Mouse (Mus musculus): ENCODE data around the gene Arhgef39. TPM values are rescaled to one million over a fixed set of nuclear protein-coding genes. Genes with fewer than 3 reads are reported as not detected.
"Not testable (repeated sequence)": the region's sequence is repeated elsewhere in the genome, so short reads cannot be mapped to it uniquely, and the experiment has no call there.

The Arhgef39 gene
- polyA plus RNA-seq, 1 experiment: 2.8 TPM

DNA sequence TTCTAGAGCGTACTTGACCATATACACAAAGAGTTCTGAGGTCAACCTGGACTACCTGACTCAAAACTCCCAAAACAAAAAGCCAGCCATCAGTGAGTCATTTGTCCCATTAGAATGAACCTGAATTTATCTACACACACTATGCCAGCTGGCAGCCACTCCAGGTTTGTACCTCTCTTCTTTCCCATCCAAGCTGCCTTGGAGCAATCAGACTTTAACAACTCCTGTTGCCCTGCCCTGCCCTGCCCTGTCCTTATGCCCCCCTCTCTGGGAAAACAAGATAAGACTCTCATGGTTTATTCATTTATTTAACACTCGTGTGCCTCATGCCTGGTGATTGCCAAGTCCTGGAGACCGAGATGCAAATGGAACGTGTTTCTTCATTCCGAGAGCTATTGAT lies 8.7 kb downstream of the Arhgef39 start:
- H3K27me3 ChIP-seq (ENCODE audit: control insufficient read depth, insufficient read depth, low read length): no peaks in the 10 kb centered on the region
- TF ChIP-seq POLR2A (IDR thresholded peaks at IDR 0.05; ENCODE audit: borderline replicate concordance, insufficient read depth, low read length) (no peak), CTCF (IDR thresholded peaks at IDR 0.05; ENCODE audit: borderline replicate concordance, insufficient read depth, low read depth, low read length) (no peak)
- DNase-seq: no peak
- WGBS: 87% methylated on average over 5 of the region's 5 CpGs
- no peak overlapping the region for H3K4me3 ChIP-seq (replicated peaks; ENCODE audit: insufficient read depth, low read depth, low read length)
- no peak overlapping the region for H3K27ac ChIP-seq (ENCODE audit: insufficient read depth, low read length)
- no peaks in the 10 kb centered on the region; the same call in none of the 2 replicates for H3K4me1 ChIP-seq (ENCODE audit: control insufficient read depth, insufficient read depth, low read length)

- DNase-seq: no peak
- TF ChIP-seq POLR2A (IDR thresholded peaks at IDR 0.05; ENCODE audit: borderline replicate concordance, insufficient read depth, low read length): no peak
- no peak for TF ChIP-seq CTCF (IDR thresholded peaks at IDR 0.05; ENCODE audit: borderline replicate concordance, insufficient read depth, low read depth, low read length)
- no peak overlapping the region for H3K27ac ChIP-seq (ENCODE audit: insufficient read depth, low read length)
- H3K27me3 ChIP-seq (ENCODE audit: control insufficient read depth, insufficient read depth, low read length): no peaks in the 10 kb centered on the region
- H3K4me3 ChIP-seq (replicated peaks; ENCODE audit: insufficient read depth, low read depth, low read length): no peak overlapping the region
- WGBS: 95% methylated on average over 3 of the region's 3 CpGs
- H3K4me1 ChIP-seq (ENCODE audit: control insufficient read depth, insufficient read depth, low read length): no peaks in the 10 kb centered on the region; the same call in 1 of the 2 replicates
These were observed 9.9 kb downstream of the Arhgef39 start for GRCm38 (mm10) chr4:43489611-43490010.

DNA sequence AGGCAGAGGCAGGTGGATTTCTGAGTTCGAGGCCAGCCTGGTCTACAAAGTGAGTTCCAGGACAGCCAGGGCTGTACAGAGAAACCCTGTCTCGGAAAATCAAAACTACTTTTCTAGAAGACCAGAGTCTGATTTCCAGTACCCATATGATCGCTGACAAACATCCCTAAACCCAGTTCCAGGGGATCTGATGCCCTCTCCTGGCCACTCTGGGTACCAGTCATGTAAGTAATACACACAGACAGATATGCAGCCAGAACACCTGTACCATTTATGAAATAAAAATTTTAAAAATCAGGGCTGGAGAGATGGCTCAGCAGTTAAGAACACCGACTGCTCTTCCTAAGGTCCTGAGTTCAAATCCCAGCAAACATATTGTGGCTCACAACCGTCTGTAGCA lies 13.8 kb downstream of the Arhgef39 start:
- H3K27me3 ChIP-seq (ENCODE audit: control insufficient read depth, insufficient read depth, low read length); H3K27ac ChIP-seq (ENCODE audit: insufficient read depth, low read length); H3K4me3 ChIP-seq (replicated peaks; ENCODE audit: insufficient read depth, low read depth, low read length); DNase-seq: not testable (repeated sequence)
- WGBS: 89% methylated on average over 5 of the region's 5 CpGs
- peaks cover 13% of the 10 kb centered on the region for H3K4me1 ChIP-seq (ENCODE audit: control insufficient read depth, insufficient read depth, low read length)

DNA sequence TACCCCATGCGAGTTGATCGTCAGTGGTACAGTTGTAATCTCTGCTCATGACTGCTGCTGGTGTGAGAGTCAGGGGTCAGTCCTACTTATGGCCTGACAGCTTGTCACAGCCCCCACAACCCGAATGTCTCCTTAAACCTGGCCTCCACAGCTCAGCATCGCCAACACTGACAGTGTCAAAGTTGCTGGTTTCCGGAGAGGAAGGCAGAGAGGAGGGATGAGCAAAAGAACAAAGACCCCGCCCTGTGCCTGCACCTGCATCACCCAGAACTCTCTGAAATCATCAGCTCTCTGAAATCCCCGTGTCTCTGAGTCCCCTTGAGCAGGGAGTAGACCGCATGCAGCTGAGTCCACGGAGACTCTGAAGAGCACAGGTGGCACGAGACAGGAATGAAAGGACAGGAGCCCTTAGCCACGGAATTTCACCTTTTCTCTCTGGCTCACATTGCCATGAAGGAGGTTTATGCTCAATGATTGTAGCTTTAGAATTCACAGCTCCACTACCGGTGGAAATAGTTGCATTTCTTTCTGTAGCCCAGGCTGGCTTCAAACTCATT lies 15.9 kb downstream of the Arhgef39 start, which contains the start of gene Sit1:
Gene Sit1, minus strand, starts transcription at position 200 of the 557 bp plus-strand sequence.
- no peak for DNase-seq
- Histone ChIP-seq H3K27me3 (ENCODE audit: control insufficient read depth, insufficient read depth, low read length) (no peaks in the 10 kb centered on the region), H3K4me3 (replicated peaks; ENCODE audit: insufficient read depth, low read depth, low read length) (no peak within 1 kb of the TSS), H3K4me1 (ENCODE audit: control insufficient read depth, insufficient read depth, low read length) (peaks cover 13% of the 10 kb centered on the region), H3K27ac (ENCODE audit: insufficient read depth, low read length) (no peak within 1 kb of the TSS)
- 81% methylated on average over 12 of the region's 12 CpGs for whole genome bisulfite sequencing
- no peak for TF ChIP-seq POLR2A (IDR thresholded peaks at IDR 0.05; ENCODE audit: borderline replicate concordance, insufficient read depth, low read length)
- no peak for TF ChIP-seq CTCF (IDR thresholded peaks at IDR 0.05; ENCODE audit: borderline replicate concordance, insufficient read depth, low read depth, low read length)

GRCm38 (mm10) chr4:43482591-43482990 lies 16.9 kb downstream of the Arhgef39 start:
- WGBS: 24% methylated on average over 10 of the region's 10 CpGs

GRCm38 (mm10) chr4:43481894-43482456 lies 17.5 kb downstream of the Arhgef39 start:
- no peaks in the 10 kb centered on the region for H3K27me3 ChIP-seq (ENCODE audit: control insufficient read depth, insufficient read depth, low read length)
- H3K4me1 ChIP-seq (ENCODE audit: control insufficient read depth, insufficient read depth, low read length): peaks cover 15% of the 10 kb centered on the region
- no peak for DNase-seq
- no peak overlapping the region for H3K4me3 ChIP-seq (replicated peaks; ENCODE audit: insufficient read depth, low read depth, low read length)
- no peak overlapping the region for H3K27ac ChIP-seq (ENCODE audit: insufficient read depth, low read length)
- TF ChIP-seq CTCF (IDR thresholded peaks at IDR 0.05; ENCODE audit: borderline replicate concordance, insufficient read depth, low read depth, low read length) (no peak), POLR2A (IDR thresholded peaks at IDR 0.05; ENCODE audit: borderline replicate concordance, insufficient read depth, low read length) (no peak)
- WGBS: 79% methylated on average over 7 of the region's 7 CpGs

More at GRCm38 (mm10) chr4:43482591-43482990, 16.9 kb downstream of the Arhgef39 start:
- Histone ChIP-seq H3K4me3 (replicated peaks; ENCODE audit: insufficient read depth, low read depth, low read length) (no peak overlapping the region), H3K4me1 (ENCODE audit: control insufficient read depth, insufficient read depth, low read length) (peaks cover 15% of the 10 kb centered on the region), H3K27ac (ENCODE audit: insufficient read depth, low read length) (no peak overlapping the region), H3K27me3 (ENCODE audit: control insufficient read depth, insufficient read depth, low read length) (no peaks in the 10 kb centered on the region)
- TF ChIP-seq POLR2A (IDR thresholded peaks at IDR 0.05; ENCODE audit: borderline replicate concordance, insufficient read depth, low read length) (no peak), CTCF (IDR thresholded peaks at IDR 0.05; ENCODE audit: borderline replicate concordance, insufficient read depth, low read depth, low read length) (no peak)
- DNase-seq: peak; percentile 54 to 55

GRCm38 (mm10) chr4:43480985-43481384 lies 18.5 kb downstream of the Arhgef39 start:
- TF ChIP-seq CTCF (IDR thresholded peaks at IDR 0.05; ENCODE audit: borderline replicate concordance, insufficient read depth, low read depth, low read length): no peak
- no peak for TF ChIP-seq POLR2A (IDR thresholded peaks at IDR 0.05; ENCODE audit: borderline replicate concordance, insufficient read depth, low read length)
- no peak for DNase-seq
- Histone ChIP-seq H3K27ac (ENCODE audit: insufficient read depth, low read length) (no peak overlapping the region), H3K27me3 (ENCODE audit: control insufficient read depth, insufficient read depth, low read length) (no peaks in the 10 kb centered on the region), H3K4me3 (replicated peaks; ENCODE audit: insufficient read depth, low read depth, low read length) (no peak overlapping the region), H3K4me1 (ENCODE audit: control insufficient read depth, insufficient read depth, low read length) (peaks cover 15% of the 10 kb centered on the region)
- 92% methylated on average over 5 of the region's 5 CpGs for WGBS

Measured in cerebellum, adult 2 months (tissue).